Mouse (Mus musculus): Measurements from ENCODE around the gene Eml1. TPM values are rescaled to one million over a fixed set of nuclear protein-coding genes. Genes with fewer than 3 reads are reported as not detected.

The Eml1 gene
- polyA plus RNA-seq, 1 experiment = not detected

DNA sequence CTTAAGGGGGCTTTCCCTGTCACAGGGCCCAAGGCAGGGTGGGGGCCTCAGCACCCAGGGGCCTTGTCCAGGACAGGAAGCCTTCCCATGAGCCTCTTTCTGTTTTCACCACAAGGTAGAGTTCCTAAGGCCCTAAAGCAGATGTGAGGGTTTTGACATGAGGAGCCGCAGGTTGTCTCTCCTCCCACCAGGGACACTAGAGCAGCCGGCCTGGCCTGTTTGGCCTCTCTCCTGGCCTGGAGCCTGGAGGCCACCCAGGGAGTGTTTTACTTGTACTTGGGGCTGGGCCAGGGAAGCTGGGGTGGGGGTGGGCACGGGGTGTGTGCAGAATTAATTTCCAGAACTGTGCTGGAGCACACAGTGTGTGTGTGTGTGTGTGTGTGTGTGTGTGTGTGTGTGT lies 5.4 kb upstream of the Eml1 start:
- TF ChIP-seq GATA1 (IDR thresholded peaks at IDR 0.05; ENCODE audit: low read length) = no peak

GRCm38 (mm10) chr12:108365868-108366267 lies 4.9 kb upstream of the Eml1 start:
- no peak for TF ChIP-seq GATA1 (IDR thresholded peaks at IDR 0.05; ENCODE audit: low read length)

DNA sequence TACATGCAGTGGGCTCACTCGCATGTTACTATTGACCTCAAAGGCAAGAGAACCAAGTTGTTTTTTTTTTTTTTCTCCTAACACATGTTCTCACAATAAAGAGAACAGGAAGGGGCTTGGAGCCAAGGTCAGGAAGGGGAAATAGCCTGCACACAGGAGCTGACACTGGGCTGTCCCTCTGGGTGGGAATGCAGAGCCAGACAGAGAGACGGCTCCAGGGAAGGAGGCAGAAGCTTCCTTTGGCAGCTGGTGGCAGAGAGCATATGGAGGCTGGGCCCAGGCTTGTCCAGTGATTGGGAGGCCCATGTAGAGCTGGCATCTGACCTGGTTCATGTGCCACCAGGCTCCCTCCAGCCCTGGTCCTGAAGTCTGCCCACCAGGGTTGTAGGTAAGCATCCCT lies 2.8 kb upstream of the Eml1 start:
- TF ChIP-seq GATA1 (IDR thresholded peaks at IDR 0.05; ENCODE audit: low read length) = no peak

DNA sequence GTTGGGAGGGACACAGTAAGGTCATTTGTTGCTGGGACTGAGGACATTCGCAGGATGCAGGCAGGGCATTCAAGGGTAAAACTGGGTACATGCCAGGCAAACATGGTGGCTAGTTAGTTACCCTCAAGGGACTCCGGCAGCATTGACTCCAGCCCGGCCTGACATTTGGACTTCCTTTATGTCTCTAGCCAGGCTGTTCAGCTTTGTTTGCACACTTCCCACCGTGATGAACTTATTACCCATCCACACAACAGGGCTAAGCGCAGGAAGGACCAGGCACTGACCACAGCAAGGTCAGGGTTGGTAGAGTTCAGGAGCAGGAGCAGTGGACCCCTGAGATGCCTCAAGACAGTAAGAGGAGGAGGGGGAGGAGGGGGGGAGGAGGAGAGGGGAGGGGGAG lies 1.8 kb upstream of the Eml1 start:
- no peak for TF ChIP-seq GATA1 (IDR thresholded peaks at IDR 0.05; ENCODE audit: low read length)

GRCm38 (mm10) chr12:108371429-108371765 lies 640 bp downstream of the Eml1 start:
- TF ChIP-seq GATA1 (IDR thresholded peaks at IDR 0.05; ENCODE audit: low read length) = no peak

- TF ChIP-seq GATA1 (IDR thresholded peaks at IDR 0.05; ENCODE audit: low read length) = no peak
Observed at GRCm38 (mm10) chr12:108372241-108372640, 1.5 kb downstream of the Eml1 start.

DNA sequence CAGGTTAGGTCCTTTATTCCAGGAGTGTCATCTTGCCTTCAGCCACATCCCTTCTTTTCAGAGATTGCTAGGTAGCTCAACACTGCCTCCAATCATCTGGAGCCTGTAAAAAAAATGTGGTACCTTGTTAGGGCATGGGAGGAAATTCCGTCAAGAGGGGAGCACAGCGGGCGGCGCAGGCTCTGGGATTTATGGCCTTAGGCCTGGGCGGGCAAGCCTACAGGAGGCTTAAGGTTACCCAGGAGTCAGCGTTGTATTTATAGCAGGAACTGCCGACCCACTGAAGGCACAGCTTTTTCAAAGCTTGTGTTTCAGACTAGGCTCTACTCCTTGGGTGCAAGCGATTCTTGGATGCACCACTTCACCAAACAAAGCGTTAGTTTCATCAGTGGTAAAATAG lies 2.9 kb downstream of the Eml1 start:
- TF ChIP-seq GATA1 (IDR thresholded peaks at IDR 0.05; ENCODE audit: low read length) = no peak

DNA sequence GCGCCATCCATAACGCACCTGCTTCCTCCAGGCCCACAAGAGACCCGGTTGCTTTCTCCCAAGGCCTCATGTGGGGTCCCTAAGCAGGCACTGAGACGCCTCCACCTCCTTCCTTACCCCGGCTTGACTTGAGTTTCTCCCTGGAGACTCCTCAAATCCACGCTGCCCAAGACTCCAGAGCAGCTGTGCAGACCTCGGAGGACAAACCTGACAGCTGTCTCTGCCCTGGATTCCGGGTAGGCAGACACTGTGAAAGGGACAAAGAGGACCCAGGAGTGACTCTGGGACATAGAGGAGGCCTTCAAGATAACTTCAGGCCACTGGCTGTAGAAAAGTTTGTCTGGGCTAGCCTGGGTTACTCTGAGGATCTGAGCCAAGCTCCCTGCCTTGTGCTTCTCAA lies 3.9 kb downstream of the Eml1 start:
- no peak for TF ChIP-seq GATA1 (IDR thresholded peaks at IDR 0.05; ENCODE audit: low read length)

GRCm38 (mm10) chr12:108378379-108379133 lies 7.8 kb downstream of the Eml1 start:
- TF ChIP-seq GATA1 (IDR thresholded peaks at IDR 0.05; ENCODE audit: low read length) = no peak

DNA sequence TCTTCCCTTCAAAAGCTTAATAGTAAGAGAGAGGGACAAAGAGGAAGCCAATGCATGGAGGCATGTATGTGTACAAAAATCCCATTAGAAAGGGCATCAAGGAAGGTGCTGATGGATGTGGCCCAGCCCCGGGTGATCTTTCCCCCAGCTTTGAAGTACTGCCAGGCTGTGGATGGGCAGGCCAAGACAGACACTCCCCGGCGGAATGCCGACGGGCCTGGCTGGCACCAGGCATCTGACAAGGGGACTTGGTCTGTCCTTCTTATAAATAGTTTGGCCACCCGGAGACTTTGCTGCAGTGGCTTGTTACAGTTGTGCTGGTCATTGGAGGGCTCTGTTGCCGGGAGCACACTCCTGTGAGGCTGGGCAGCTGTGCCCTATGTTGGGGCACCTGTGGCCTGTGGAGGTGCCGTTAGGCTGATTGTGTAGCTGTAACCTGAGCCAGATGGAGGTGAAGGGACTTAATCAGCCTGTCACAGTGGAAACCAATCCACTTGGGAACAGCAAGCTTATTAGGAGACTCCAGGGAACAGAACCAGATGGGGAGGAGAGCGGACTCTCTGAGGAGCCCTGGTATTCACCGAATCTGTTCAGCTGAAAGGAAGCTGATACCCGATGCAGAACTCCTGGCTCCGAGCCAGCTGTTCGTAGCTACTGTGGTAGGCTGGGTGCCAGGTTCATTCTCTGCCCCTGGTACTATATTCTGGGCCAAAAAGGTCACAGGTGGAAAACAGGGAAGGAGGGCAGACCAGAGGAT lies 15.9 kb downstream of the Eml1 start:
- TF ChIP-seq GATA1 (IDR thresholded peaks at IDR 0.05; ENCODE audit: low read length) = no peak

DNA sequence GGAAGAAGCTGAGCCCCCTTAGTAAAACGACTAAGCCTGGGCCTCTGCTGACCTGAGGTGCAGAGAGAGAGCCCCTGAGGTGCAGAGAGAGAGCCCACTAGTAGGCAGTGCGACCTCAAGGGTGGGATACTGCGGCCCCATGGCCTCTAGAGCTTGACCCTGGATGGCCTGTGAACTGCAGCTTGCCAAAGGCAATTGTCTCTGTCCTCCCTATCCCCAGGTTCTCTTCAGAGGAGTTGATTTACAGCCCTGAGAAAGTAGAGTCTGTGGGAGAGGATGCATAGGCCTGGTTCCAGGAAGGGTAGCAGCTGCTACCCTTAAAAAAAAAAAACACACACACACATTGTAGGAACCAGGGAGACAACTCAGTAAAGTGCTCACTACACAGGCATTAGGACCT lies 19.0 kb downstream of the Eml1 start:
- no peak for TF ChIP-seq GATA1 (IDR thresholded peaks at IDR 0.05; ENCODE audit: low read length)

DNA sequence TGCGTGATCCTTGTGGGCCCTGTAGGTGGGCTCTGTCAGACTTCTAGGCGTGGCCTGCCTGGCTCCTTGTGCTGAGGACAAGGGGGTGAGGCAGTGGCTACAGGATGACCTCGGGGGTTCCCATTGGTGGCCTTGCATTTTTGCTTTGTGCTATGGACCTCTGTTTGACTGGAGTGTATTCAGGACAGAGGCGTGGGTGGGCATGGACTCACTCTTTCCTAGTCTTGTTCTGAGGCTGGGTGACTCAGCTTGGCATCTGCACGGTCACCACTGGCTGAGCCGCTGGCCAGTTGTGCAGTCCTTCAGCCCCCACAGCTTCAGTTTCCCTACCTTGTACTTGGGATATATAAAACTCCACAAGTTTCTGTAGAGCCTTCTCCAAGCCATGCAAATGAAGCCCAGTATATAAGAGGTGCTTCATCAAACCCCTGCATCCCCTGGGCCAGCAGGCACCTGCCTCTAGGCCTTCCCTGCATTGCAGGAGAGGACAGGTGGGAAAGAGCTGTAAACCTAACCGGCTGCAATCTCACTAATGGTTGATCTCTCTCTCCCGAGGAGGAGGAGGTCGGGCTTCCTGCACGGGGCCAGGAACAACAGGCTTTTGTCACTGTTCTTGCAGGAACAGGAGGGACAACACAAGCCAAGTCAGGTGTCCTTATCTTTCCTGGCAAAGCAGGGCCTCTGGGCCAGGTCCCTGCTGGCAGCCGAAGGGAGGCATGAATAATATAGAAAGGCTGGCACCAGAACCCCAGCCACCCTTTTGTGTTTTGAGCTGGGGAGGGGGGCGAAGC lies 21.7 kb downstream of the Eml1 start:
- TF ChIP-seq GATA1 (IDR thresholded peaks at IDR 0.05; ENCODE audit: low read length) = no peak

DNA sequence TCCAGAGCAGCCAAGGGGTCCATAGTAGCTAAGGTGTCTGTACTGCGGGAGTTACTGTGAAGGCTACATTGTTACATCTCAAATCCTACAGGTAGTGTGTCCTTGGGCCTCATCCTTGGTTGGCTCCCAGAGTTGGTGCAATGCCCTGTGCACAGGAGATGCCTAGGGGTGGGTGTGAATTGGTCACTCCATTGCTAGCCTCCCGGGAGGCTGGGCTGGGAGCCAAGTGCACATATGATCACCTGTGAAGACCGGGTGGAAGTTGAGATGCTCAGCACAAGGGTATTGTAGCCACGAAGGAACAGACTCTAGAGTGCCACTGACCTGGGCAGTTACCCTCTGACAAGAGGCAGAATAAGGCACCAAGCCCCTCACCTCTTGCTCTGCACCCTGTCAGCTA lies 22.3 kb downstream of the Eml1 start:
- TF ChIP-seq GATA1 (IDR thresholded peaks at IDR 0.05; ENCODE audit: low read length) = no peak

- no peak for TF ChIP-seq GATA1 (IDR thresholded peaks at IDR 0.05; ENCODE audit: low read length)
Observed at GRCm38 (mm10) chr12:108393637-108394036, 22.9 kb downstream of the Eml1 start.

DNA sequence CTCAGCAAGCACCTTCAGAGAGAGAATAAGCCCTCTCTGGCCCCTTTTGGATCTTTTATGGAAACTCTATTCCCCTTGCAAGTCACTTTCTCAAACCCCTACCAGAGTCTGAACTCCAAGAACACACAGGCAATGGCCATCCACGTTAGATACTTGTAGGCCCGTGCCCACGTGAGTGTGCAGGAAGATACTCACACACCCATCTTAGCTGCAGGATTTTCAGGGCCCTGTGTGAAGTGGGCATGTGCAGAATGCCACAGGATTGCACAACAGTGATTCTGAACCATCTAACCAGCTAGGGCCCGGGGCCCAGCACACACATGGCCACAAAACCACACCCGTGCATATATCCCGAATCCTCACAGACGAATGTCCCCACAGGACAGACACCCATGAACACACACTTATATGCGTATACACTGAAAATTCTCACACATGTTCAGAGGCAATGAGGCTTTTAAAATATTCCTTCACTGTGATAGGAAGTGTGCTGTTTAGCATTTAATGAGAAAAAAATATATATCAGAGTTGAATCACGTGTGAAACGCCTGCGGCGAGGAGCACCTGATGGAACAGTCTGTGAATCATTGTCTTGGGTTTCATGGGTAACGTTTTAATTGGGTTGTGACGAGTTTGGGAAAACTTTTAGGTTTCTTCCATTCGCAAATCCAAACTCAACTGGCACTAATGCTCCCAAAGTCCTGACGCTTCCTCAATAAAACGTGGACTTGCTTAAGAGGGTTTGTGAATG lies 24.0 kb downstream of the Eml1 start:
- no peak for TF ChIP-seq GATA1 (IDR thresholded peaks at IDR 0.05; ENCODE audit: low read length)

- TF ChIP-seq GATA1 (IDR thresholded peaks at IDR 0.05; ENCODE audit: low read length) = no peak
Observed at GRCm38 (mm10) chr12:108395285-108395660, 24.5 kb downstream of the Eml1 start.

All from G1E-ER4 (cell line).